ENCODE assay signal across 15 mouse cellular contexts in the genomic region with DNA sequence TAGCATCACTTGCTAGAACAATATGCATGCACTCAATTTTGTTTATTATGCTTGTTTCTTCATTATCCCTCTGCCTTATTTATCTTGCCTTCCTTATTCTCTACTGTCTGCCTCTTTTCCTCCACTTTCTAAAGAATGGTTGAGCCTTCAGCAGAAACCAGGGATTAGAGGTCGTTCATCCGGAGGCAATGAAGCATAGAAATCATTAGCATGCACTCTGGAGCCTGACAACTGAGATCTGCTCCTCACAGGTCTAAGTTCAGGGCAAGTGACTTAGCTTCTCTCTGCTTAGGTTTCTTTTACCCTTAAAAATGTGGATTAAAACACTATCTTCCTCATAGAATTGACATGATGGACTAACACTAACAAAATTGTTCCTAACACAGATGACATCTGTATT.
"Had no signal": no experiment of that assay in that cellular context is flagged by ENCODE, and none has a peak within 500 bp of the region (broad histone marks: within the 10 kb centered on the region; RNA-seq: fewer than 3 reads in every experiment).

No protein-coding gene starts in this region.

- H3K27me3 ChIP-seq: hindbrain, embryonic 13.5 days; intestine, embryonic 15.5 days; limb, embryonic 12.5 days; liver, embryonic 13.5 days; lung, embryonic 15.5 days; midbrain, embryonic 12.5 days; neural tube, embryonic 13.5 days had no signal

- H3K4me3 ChIP-seq: hindbrain, embryonic 13.5 days; intestine, embryonic 15.5 days; limb, embryonic 12.5 days; liver, embryonic 13.5 days; lung, embryonic 15.5 days; midbrain, embryonic 12.5 days; neural tube, embryonic 13.5 days had no signal

- H3K4me2 ChIP-seq: hindbrain, embryonic 13.5 days; intestine, embryonic 15.5 days; limb, embryonic 12.5 days; liver, embryonic 13.5 days; lung, embryonic 15.5 days; midbrain, embryonic 12.5 days; neural tube, embryonic 13.5 days had no signal

- H3K36me3 ChIP-seq: intestine, embryonic 15.5 days; limb, embryonic 12.5 days; liver, embryonic 13.5 days; lung, embryonic 15.5 days had no signal

- H3K9me3 ChIP-seq: hindbrain, embryonic 13.5 days; intestine, embryonic 15.5 days; limb, embryonic 12.5 days; liver, embryonic 13.5 days; lung, embryonic 15.5 days; midbrain, embryonic 12.5 days; neural tube, embryonic 13.5 days had no signal

- H3K27ac ChIP-seq: hindbrain, embryonic 13.5 days; intestine, embryonic 15.5 days; limb, embryonic 12.5 days; liver, embryonic 13.5 days; lung, embryonic 15.5 days; macrophage; midbrain, embryonic 12.5 days; neural tube, embryonic 13.5 days had no signal

- H3K9ac ChIP-seq: hindbrain, embryonic 13.5 days; intestine, embryonic 15.5 days; limb, embryonic 12.5 days; liver, embryonic 13.5 days; liver, postnatal 0 days; lung, embryonic 15.5 days; midbrain, embryonic 12.5 days; neural tube, embryonic 13.5 days had no signal

- H3K4me1 ChIP-seq: hindbrain, embryonic 13.5 days; intestine, embryonic 15.5 days; limb, embryonic 12.5 days; liver, embryonic 13.5 days; lung, embryonic 15.5 days; midbrain, embryonic 12.5 days had no signal

- DNase-seq: layer of hippocampus, postnatal 36 days; liver; liver, embryonic 13.5 days; liver, postnatal 0 days; lung, postnatal 14 days; thymus, adult 18-20 months; thymus, postnatal 14 days had no signal

- ATAC-seq: intestine, embryonic 15.5 days; liver, postnatal 0 days; midbrain, embryonic 16.5 days had no signal
